Mouse (Mus musculus): ENCODE measurements around the gene Arid4a.
A peak's percentile ranks its signal among the peaks of the same experiment; 100 is the strongest.
"Not testable (repeated sequence)": the region's sequence is repeated elsewhere in the genome, so short reads cannot be mapped to it uniquely, and the experiment has no call there.

Arid4a gene

DNA sequence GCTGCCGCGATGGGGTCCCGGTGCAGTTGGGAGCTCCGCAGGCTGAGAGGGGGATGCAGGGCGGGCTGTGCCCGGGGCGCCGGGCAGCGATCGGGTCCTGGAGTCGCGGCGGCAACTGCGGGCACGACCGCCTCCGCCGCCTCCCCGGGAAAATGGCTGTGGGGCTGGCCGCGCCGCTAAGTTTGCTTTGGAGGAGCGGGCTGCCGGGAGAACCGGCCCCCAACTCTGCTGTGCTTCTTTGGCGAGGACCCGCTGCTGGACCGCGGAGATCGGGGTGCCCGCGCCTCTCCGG lies 367 bp downstream of the Arid4a start:
- no peak for DNase-seq (ENCODE audit: low read depth, low spot score)

DNA sequence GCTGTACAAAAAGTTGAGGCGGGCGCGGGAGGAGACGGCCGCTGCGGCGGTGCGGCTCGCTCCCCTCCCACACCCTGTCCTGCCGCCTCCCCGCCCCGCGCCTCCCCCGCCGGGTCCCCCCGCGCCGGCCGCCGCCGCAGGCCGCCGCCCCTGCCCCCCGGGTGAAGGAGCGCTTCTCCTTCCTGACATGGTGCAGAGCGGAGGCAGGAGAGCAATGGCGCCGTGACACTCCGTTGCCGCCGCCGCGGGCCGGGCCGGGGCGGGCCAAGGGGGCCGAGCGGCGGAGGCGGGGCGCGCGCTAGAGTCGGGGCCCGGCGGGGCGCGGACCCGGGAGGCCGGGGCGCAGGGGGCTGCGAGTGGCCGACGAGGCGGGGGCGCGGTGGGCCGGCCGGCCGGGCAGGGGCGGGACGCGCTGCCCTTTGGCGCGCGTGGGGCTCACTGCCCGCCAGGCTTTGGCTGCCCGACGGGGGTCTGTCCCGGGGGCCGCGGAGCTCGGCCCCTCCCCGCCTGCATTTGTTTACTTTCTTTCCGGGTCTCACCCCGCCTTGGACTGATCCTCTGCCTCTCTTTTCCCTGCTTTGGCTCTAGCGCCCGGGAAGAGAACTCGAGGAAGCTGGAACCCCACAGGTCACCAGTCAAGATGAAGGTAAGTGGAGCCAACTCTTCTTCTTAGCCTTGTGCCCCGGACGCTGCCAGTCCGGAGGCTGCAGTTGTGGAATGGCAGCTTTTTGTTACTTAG lies 882 bp downstream of the Arid4a start:
- peak; percentile 57 for DNase-seq (ENCODE audit: low read depth, low spot score)

DNA sequence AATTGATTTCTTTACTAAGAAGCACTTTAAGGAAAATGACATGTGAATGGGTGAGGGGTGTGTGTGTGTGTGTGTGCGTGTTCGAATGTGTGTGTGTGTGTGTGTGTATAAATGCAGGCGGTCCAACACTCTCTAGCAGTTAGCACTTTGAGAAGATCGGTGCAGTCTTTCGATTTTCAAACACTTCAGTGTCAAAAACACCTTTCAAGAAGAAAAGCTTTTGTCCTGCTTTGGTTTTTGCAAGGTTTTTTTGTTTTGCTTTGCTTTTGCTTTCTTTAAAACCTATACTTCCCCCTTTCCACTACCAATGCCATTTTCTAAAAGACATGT lies 1.4 kb downstream of the Arid4a start:
- DNase-seq (ENCODE audit: low read depth, low spot score) = no peak

DNA sequence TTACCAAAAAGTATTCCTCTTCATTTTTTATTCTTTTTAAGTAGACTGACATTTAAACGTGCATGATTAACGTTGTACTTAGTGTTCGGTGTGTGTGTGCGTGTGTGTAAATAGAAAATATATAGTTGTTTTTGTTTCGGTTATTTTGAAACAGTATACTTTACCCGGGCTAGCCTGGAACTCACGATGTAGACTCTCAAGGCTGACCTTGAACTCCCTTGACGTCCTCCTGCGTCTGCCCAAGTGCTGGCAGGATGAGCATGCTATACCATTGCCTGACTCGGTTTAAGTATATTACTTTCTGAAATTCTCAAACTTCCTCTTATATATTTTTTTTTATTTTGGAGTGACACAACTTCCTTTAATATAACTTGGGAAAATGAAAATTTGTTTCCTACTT lies 2.0 kb downstream of the Arid4a start:
- no peak for DNase-seq (ENCODE audit: low read depth, low spot score)

DNA sequence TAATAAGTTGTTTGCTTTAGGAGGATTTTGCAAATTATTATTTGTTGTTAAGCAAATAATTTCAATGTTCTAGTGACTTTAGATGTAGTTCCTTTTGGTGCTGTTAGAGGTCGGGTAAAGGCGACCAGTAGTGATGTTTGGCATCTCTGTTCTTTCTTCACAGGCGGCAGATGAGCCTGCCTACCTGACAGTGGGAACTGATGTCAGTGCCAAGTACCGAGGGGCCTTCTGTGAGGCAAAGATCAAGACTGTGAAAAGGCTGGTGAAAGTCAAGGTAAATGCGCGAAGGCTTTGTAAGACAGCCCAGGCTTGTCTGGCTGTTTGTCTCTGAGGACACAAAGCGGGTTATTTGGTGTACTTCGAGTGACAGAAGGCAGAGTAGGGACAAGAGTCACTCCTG lies 3.4 kb downstream of the Arid4a start:
- no peak for DNase-seq (ENCODE audit: low read depth, low spot score)

DNA sequence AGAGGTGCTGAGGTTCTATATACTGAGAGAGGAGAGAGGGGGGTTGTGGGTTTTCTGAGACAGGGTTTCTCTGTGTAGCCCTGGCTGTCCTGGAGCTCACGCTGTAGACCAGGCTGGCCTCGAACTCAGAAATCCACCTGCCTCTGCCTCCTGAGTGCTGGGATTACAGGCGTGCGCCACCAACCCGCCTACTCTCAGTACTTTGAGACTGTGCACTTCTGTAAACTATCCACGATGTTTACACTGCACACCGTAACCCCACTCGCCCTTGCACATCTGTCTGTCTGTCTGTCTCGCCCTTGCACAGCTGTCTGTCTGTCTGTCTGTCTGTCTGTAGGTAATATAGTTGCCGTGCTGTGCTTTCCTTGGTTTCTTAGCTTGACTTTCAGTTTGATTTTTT lies 8.6 kb downstream of the Arid4a start:
- no peak for DNase-seq (ENCODE audit: low read depth, low spot score)

DNA sequence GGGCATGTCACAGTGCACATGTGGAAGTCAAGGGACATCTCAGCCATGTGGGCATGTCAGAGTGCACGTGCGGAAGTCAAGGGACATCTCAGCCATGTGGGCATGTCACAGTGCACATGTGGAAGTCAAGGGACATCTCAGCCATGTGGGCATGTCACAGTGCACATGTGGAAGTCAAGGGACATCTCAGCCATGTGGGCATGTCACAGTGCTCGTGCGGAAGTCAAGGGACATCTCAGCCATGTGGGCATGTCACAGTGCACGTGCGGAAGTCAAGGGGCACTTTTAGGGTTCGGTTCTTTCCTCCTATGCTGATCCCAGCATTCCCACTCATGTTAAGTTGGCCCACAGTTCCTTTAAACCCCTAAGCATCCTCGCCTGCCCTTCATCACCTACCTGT lies 12.5 kb downstream of the Arid4a start:
- DNase-seq (ENCODE audit: low read depth, low spot score) = not testable (repeated sequence)

DNA sequence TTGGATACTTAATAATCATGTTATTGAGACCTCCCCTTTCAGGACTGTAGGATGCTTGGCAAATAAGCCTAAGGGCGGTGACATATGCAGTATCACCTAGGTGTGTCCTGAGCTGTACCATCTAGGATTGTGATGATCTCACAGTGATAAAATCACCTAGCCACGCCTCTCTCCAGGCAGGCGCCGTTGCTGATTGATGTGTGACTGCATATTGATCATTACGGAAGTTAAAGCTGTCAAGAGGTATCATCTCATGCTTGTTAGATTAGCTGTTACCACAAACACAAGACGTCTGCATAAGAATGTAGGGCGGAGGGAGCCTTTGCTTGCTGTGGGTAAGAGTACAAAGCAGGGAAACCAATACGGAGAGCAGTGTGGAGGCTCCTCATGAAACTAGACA lies 14.5 kb downstream of the Arid4a start:
- DNase-seq (ENCODE audit: low read depth, low spot score) = no peak

DNA sequence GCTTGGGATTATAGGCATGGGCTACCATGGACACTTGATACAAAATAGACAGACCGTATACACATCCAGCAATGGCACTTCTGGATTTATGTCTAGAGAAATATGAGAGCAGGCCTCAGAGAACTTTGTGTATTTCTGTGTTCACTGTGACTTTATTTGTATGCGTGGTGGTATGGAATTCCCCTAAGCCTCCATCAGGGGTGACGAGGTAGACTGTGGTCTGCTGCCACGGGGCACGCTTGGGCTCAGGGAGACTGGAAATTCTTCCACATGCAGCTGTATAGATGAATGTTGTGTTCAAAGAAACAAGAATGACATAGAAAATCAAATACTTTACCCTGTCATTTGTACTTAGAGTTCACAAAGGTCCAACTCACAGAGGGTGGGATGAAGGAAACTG lies 14.9 kb downstream of the Arid4a start:
- DNase-seq (ENCODE audit: low read depth, low spot score) = no peak

DNA sequence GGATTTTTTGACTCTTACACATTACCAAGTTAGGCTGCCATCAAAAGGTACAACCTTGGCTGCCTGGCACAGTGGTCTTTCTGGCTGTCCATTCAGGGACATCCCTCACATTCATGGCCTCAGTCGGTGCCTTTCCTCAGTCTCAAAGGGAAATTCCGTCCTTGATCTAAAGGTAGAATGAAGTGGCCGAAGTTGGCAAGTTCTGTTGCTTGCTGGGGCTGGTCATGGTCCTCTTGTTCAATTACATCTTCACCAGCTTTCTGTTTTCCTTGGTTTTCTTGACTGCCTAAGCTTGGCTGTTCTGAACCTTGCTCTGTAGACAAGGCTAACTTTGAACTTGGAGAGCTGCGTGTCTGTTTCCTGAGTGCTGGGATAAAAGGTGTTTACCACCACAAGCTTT lies 20.0 kb downstream of the Arid4a start:
- no peak for DNase-seq (ENCODE audit: low read depth, low spot score)

DNA sequence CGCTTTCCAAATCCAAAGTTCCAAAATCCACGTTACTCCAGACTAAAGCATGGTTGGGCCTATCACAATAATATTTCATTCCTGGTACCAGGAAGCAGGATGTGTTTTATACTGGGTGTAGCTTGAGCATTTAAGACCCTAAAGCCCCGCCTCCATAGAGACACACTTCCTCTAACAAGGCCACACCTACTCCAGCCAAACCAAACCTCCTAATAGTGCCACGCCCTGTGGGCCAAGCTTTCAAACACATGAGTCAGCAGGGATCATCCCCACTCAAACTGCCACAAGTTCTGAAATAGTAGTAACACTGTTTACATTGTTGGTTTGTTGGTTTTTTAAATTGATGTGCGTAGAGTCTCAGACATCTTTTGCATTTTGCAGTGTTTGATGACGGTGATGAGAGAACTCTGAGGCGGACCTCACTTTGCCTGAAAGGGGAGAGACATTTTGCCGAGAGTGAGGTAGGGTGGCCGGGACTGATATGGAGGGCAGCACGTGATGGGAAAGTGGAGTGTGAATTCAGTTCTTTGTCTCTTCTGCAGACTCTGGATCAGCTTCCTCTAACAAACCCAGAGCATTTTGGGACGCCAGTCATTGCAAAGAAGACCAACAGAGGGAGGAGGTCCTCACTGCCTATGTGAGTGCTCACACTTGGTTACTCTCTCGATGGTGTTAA lies 21.1 kb downstream of the Arid4a start:
- DNase-seq (ENCODE audit: low read depth, low spot score) = peak; percentile 31

DNA sequence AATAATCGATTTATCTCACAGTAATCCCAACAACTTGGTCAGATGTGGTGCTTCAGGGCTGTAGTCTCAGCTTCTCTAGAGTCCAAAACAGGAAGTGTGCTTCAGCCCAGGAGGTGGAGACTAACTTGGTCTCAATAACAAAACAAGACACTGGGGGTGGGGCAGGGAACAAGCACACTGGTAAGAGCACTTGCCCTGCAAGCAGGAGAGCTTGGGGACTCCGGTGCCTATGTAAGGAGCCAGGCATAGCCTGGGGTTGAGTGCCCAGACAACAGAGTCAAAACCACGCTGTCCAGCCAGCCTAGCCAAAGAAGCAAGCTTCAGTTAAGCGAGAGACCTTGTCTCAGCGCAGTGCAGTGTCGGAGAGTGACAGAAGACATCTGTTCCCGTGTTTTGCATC lies 24.7 kb downstream of the Arid4a start:
- DNase-seq (ENCODE audit: low read depth, low spot score) = peak; percentile 79

DNA sequence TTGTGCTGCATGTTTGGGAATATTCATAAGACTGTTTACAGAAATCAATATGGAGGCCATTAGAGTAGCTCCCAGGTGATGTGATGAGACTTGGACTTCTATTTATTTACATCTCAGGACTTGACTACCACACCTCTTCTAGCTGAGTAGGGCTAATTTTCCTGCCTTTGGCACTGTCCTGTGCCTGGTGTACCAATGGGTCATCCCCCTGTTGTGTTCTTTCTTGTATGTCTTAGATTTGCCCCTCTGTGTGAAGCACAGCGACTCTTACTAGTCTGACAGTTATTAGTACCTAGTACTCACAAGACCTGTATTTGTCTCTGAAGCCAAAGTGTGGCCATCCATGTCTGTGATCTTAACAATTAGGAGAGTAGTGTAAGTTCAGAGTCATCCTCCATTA lies 26.7 kb downstream of the Arid4a start:
- DNase-seq (ENCODE audit: low read depth, low spot score) = no peak

DNA sequence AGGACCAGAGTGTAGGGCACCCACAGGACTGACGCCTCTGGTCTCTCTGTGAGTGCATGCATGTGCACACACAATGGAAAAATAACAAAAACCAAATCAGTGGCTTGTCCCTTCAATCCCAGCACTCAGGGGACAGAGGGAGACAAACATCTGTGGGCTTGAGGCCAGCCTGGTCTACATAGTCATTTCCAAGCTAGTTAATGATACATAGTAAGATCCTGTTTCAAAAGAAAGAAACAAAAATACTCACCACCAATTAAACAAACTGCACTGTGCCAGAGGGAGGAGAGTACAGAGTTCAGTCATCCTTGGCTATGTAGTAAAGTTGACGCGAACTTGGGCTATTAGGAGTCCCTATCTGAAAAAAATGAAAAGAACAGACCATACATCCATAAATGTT lies 27.8 kb downstream of the Arid4a start:
- DNase-seq (ENCODE audit: low read depth, low spot score) = no peak

DNA sequence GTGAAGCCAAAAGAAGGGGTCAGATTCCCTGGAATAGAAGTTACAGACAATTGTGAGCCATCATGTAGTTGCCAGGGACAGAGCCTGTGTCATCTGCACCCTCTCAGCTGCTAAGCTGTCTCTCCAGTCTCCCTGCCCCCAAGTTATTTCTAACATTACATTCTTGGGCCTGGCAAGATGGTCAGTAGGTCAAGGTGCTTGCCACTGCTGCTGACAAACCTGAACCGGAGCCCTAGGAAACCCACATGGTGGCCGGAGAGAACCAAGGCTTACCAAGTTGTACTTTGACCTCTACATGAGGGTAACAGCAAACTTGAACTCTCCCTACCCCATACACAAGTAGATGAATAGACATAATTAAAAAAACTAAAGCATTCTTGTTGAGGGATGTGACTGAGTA lies 28.7 kb downstream of the Arid4a start:
- DNase-seq (ENCODE audit: low read depth, low spot score) = no peak

DNA sequence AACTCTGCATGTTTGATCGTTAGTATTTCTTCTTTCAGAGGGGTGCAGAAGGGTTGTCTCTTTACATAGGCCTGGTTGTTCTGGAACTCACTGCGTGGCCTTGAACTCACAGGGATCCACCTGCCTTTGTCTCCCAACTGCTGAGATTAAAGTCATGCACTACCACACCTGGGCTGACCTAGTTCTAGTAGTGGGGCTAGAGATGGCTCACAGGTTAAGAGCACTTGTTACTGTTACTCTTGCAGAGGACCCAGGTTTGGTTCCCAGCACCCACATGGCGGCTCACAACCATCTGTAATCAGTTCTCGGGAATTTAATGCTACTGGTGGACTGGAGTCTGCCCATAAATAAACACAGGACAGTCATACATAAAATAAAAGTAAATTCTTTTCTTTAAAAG lies 30.7 kb downstream of the Arid4a start:
- no peak for DNase-seq (ENCODE audit: low read depth, low spot score)

DNA sequence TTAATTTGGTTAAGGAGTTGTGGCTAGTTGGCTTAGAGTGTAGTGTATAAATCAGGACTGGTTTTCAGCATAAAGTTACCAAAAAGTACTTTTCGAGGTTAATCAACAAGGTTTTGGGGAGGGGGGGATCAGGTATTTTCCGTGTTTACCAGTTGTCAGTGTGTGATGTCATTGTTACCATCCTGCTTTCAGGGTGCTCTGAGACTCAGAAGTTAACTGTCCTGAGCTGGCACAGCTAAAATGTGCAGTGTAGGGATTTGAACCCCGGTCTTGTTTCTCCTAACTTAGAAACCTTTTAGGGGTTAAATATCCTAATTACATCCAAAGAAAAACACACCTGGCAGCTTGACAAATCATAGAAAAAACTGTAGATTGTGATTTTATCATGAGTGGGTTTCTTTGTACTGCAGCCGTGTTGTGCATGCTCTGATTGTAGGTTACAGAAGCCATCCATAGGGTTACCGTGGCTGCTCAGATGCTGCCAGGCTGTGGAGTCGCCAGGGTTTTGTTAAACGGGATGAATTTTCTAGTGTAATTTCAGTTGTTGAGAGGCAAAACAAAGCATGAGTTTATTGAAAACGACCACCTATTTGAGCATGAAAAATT lies 31.8 kb downstream of the Arid4a start:
- DNase-seq (ENCODE audit: low read depth, low spot score) = no peak

DNA sequence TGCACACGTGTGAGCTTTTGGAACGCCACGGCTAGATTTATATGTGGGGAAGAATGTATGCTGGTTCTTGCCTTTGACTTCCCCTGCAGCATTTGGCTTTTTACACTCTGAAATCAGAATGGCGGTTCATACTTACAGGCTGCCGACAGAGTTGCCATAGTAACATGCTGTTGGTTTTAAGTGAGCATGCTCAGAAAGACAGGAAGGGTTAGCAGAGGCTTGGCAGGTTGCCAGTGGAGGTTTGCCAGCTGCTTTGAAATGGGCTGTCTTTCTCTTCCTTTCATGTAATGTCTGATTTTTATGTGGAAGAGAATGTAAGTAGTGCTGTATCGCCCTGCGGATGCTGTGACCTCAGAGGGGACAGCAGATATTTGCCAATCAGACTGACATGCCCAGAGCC lies 32.3 kb downstream of the Arid4a start:
- peak; percentile 75 for DNase-seq (ENCODE audit: low read depth, low spot score)

DNA sequence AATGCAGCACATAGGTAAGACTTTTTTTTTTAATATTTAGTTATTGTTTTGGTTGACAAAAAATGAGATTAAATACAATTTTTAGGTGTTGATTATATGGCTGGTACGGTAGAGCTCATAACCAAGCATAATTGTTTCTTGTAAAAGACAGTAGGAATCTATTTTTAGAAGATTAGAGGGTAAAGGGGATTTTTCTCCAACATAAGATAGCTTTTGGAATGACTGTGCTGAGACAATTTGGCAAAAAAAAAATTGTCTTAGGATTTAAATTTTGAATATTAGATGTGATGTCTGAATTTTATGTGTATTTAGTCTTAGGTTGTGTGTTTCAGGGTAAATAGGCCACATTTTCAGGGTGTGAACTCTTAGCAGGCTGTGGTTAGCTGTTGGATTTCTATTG lies 32.8 kb downstream of the Arid4a start:
- DNase-seq (ENCODE audit: low read depth, low spot score) = no peak

DNA sequence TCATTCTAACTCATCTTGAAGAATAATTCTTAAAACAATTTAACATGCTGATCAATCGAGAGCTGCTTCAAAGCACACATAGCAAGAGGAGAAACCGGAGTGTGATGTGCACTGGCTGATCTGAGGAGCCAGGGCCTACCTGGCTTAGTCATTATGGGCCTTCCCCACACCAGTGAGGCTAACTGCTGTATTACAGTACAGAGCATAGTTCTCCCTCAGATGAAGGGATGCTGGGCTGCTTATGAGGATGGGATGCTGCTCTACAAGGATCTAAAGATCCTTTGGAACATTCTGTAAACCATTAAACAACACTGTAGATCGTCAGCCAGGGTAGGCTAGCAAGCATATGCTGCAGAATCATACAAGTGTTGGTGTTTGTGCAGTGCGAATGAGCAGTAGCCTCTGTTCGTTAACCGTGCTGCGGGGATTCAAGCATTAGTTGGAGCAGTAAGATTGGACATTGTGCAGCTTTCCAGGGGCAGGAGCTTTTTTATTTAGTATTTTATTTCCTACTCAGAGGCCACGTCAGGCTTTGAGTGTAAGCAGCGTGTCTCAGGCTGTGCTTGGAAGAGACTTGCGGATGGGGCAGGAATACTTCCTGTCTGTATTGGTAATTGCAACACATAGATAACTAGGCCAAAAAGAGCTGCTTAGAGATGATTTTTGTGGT lies 33.9 kb downstream of the Arid4a start:
- no peak for DNase-seq (ENCODE audit: low read depth, low spot score)

DNA sequence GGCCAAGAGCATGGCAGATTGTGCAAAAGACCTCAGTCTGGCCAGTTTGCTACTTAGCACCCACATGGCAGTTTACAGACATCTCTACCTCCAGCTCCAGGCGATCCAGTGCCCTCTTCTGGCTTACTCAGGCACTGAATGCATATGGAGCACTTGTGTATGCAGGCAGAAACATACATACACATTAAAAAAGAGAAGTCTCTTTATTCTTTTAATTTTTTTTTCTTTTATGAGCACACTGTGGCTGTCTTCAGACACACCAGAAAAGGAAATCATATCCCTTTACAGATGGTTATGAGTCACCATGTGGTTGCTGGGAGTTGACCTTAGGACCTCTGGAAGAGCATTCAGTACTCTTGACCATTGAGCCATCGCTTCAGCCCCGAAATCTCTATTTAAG lies 35.3 kb downstream of the Arid4a start:
- peak; percentile 58 for DNase-seq (ENCODE audit: low read depth, low spot score)

DNA sequence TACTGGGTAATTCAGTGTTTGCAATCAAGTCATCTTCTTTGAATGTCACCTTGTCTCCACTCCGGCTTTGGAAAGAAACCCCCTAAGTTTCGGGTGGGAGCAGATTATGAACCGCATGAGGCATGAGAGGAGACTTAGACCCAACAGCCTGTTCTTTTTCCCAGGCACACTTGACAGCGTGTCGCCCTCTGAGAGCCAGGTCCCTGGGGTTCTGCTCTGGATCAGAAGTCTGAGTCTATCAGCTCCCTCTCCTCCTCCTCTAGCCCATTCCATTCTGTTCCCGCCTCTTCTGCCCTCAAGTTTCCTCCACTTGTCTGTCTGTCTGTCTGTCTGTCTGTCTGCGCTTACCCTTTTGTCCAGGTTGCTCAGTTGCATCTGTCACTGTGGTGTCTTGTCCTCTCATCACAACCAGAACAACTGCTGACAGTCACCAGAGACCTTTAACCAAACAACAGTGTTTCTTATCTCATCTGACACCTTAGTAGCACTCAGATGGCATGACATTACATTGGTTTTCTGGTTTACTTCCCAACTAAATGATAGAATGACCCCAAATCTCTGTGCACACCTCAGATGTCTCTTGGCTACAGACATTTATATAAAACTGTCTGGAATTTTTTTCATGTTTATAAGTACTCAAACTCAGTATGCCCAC lies 36.7 kb downstream of the Arid4a start:
- DNase-seq (ENCODE audit: low read depth, low spot score) = no peak

Measured in A20 (cell line).